Mouse (Mus musculus) stomach, postnatal 0 days (tissue): ENCODE data around the gene Rab3d. TPM values are rescaled to one million over a fixed set of nuclear protein-coding genes. Genes with fewer than 3 reads are reported as not detected.

Experiments
- ATAC-seq: fragments of 200-750 bp; cut with Nextera tagmentation; 2 replicates; pipeline ENCODE4 v1.8.0; 2017; ENCODE audit not compliant: low FRiP score, low TSS enrichment
- DNase-seq: peaks from one replicate; pipeline ENCODE4 v3.0.0-alpha.2; 2016; ENCODE audit warnings: low spot score
- H3K27ac ChIP-seq: fragments of 300-500 bp; sonication (generic); replicated peaks from 2 replicates; pipeline ENCODE4 v1.5.1; 2014; ENCODE audit warnings: mild to moderate bottlenecking, control low read depth
- H3K27me3 ChIP-seq: fragments of 300-500 bp; sonication (generic); 2 replicates; pipeline ENCODE4 v1.6.1; 2014; ENCODE audit warnings: low read length; ENCODE audit not compliant: control insufficient read depth, insufficient read depth
- H3K36me3 ChIP-seq: fragments of 300-500 bp; sonication (generic); 2 replicates; pipeline ENCODE4 v1.6.1; 2014; ENCODE audit warnings: low read length, mixed read lengths; ENCODE audit not compliant: control insufficient read depth, insufficient read depth
- H3K4me1 ChIP-seq: fragments of 300-500 bp; sonication (generic); replicated peaks from 2 replicates; pipeline ENCODE4 v1.6.1; 2014; ENCODE audit warnings: antibody characterized with exemption; ENCODE audit not compliant: control insufficient read depth, insufficient read depth
- H3K4me2 ChIP-seq: fragments of 300-500 bp; sonication (generic); replicated peaks from 2 replicates; pipeline ENCODE4 v1.6.1; 2014; ENCODE audit warnings: low read depth, mild to moderate bottlenecking, control low read depth, moderate library complexity
- H3K4me3 ChIP-seq: fragments of 300-500 bp; sonication (generic); 2 replicates; pipeline ENCODE4 v1.5.1; 2014; ENCODE audit warnings: low read depth, low read length, control low read depth
- H3K9ac ChIP-seq: fragments of 300-500 bp; sonication (generic); 2 replicates; pipeline ENCODE4 v1.6.1; 2014; ENCODE audit warnings: mild to moderate bottlenecking, low read length, control low read depth, mixed read lengths
- H3K9me3 ChIP-seq: fragments of 300-500 bp; sonication (generic); 2 replicates; pipeline ENCODE4 v1.6.1; 2016; ENCODE audit warnings: low read length; ENCODE audit not compliant: control insufficient read depth
- CTCF ChIP-seq: IDR thresholded peaks from 2 replicates; pipeline ENCODE4 v1.5.1; 2016; ENCODE audit warnings: antibody characterized with exemption, low read depth, mild to moderate bottlenecking, moderate library complexity
- EP300 ChIP-seq: optimal IDR thresholded peaks from 2 replicates; pipeline ENCODE3; 2016; ENCODE audit warnings: antibody characterized with exemption
- WGBS: fragments of 180-500 bp; shearing (Covaris S2); extraction: QIAGEN DNeasy Blood & Tissue Kit; methylation state at CpG from one replicate; pipeline ENCODE4 v1.1.7; 2014; 5-methylcytosine and 5-hydroxymethylcytosine counted together
- polyA plus RNA-seq: library from polyadenylated mRNA; unstranded; fragments of >200 nt; fragmentation: Nextera tagmentation; extraction: Ambion mirVana; gene quantifications from 2 replicates; pipeline ENCODE4 v1.2.1, GENCODE M21; 2015

The Rab3d gene
- polyA plus RNA-seq, 1 experiment from 2014 or later = 130 TPM

- Histone ChIP-seq H3K27me3 (no peaks in the 10 kb centered on the region), H3K9ac (no peak overlapping the region), H3K4me3 (no peak overlapping the region), H3K4me2 (peak overlapping the region; percentile 11; the same call in 1 of the 2 replicates), H3K9me3 (no peaks in the 10 kb centered on the region), H3K27ac (no peak overlapping the region), H3K4me1 (peaks cover 2% of the 10 kb centered on the region; the same call in 1 of the 2 replicates), H3K36me3 (no peaks in the 10 kb centered on the region)
- WGBS = 15% methylated on average over 26 of the region's 26 CpGs
- DNase-seq = peak; percentile 72
- ATAC-seq = no peak
- TF ChIP-seq CTCF (peak; percentile 54), EP300 (no peak)
Measured at GRCm38 (mm10) chr9:21960558-21961208, 42.7 kb upstream of the Rab3d start.

GRCm38 (mm10) chr9:21960135-21960534 is 42.1 kb upstream of the Rab3d start:
- 48% methylated on average over 9 of the region's 9 CpGs for WGBS
- Histone ChIP-seq H3K27me3 (no peaks in the 10 kb centered on the region), H3K27ac (no peak overlapping the region), H3K36me3 (no peaks in the 10 kb centered on the region), H3K4me3 (no peak overlapping the region), H3K9me3 (no peaks in the 10 kb centered on the region), H3K4me1 (peaks cover 2% of the 10 kb centered on the region; the same call in 1 of the 2 replicates), H3K4me2 (0 out of 2 replicates have a peak overlapping the region, but pooled peaks have one; percentile 11), H3K9ac (no peak overlapping the region)
- DNase-seq (no peak), ATAC-seq (no peak)
- TF ChIP-seq EP300 (no peak), CTCF (no peak)

- no peaks in the 10 kb centered on the region for H3K9me3 ChIP-seq
- no peak for TF ChIP-seq EP300
- no peak for TF ChIP-seq CTCF
- no peak overlapping the region for H3K4me2 ChIP-seq
- no peaks in the 10 kb centered on the region for H3K36me3 ChIP-seq
- DNase-seq (no peak), ATAC-seq (no peak)
- 87% methylated on average over 7 of the region's 7 CpGs for WGBS
- no peak overlapping the region for H3K9ac ChIP-seq
- no peaks in the 10 kb centered on the region for H3K27me3 ChIP-seq
- no peak overlapping the region for H3K27ac ChIP-seq
- H3K4me3 ChIP-seq = no peak overlapping the region
- peaks cover 2% of the 10 kb centered on the region; the same call in 1 of the 2 replicates for H3K4me1 ChIP-seq
Measured at GRCm38 (mm10) chr9:21959244-21959643, 41.3 kb upstream of the Rab3d start.

- DNase-seq = no peak
- Histone ChIP-seq H3K4me3 (no peak overlapping the region), H3K27ac (no peak overlapping the region), H3K9me3 (no peaks in the 10 kb centered on the region), H3K4me2 (no peak overlapping the region), H3K9ac (no peak overlapping the region), H3K36me3 (no peaks in the 10 kb centered on the region), H3K4me1 (peaks cover 2% of the 10 kb centered on the region; the same call in 1 of the 2 replicates), H3K27me3 (no peaks in the 10 kb centered on the region)
- no peak for ATAC-seq
- no peak for TF ChIP-seq CTCF
- TF ChIP-seq EP300 = no peak
- WGBS = 73% methylated on average over 5 of the region's 5 CpGs
Measured at GRCm38 (mm10) chr9:21958372-21958771, 40.4 kb upstream of the Rab3d start.

- under 1% methylated on average over 52 of the region's 54 CpGs for WGBS
- peak; percentile 96 for DNase-seq
Measured at GRCm38 (mm10) chr9:21955570-21956281, 37.7 kb upstream of the Rab3d start, which contains the start of gene Swsap1. Gene Swsap1 (plus strand): TSS chr9:21955755.

DNA sequence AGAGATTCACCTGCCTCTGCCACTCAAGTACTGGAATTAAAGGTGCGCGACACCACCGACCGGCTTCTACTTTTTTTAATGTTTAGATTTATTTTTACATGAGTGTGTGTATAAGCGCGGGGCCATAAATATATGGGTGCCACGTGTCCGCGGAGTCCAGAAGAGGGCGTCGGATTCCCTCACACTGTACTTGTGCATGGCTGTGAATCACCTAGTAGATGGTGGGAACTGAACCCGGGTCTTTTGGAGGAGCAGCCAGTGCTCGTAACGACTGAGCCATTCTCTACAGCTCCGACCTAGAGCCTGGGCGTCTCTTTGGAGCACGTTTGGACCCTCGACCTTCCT is 37.2 kb upstream of the Rab3d start:
- Histone ChIP-seq H3K4me1 (no peaks in the 10 kb centered on the region), H3K9ac (peak overlapping the region; percentile 48), H3K27me3 (no peaks in the 10 kb centered on the region), H3K4me2 (peak overlapping the region; percentile 60), H3K27ac (0 out of 2 replicates have a peak overlapping the region, but pooled peaks have one; percentile 40), H3K9me3 (no peaks in the 10 kb centered on the region), H3K36me3 (no peaks in the 10 kb centered on the region), H3K4me3 (peak overlapping the region; percentile 71)
- DNase-seq (no peak), ATAC-seq (peak; percentile 62)
- under 1% methylated on average over 18 of the region's 18 CpGs for WGBS
- peak; percentile 67 for TF ChIP-seq CTCF
- TF ChIP-seq EP300 = no peak

More at GRCm38 (mm10) chr9:21955570-21956281, 37.7 kb upstream of the Rab3d start, which contains the start of gene Swsap1:
- TF ChIP-seq EP300 = no peak
- Histone ChIP-seq H3K27ac (peak within 1 kb of the TSS; percentile 95), H3K9me3 (no peaks in the 10 kb centered on the region), H3K27me3 (no peaks in the 10 kb centered on the region), H3K4me3 (peak within 1 kb of the TSS; percentile 71), H3K4me2 (peak within 1 kb of the TSS; percentile 63), H3K9ac (peak within 1 kb of the TSS; percentile 78), H3K36me3 (no peaks in the 10 kb centered on the region), H3K4me1 (no peaks in the 10 kb centered on the region)
- peak; percentile 98 for ATAC-seq
